In the genomic region with DNA sequence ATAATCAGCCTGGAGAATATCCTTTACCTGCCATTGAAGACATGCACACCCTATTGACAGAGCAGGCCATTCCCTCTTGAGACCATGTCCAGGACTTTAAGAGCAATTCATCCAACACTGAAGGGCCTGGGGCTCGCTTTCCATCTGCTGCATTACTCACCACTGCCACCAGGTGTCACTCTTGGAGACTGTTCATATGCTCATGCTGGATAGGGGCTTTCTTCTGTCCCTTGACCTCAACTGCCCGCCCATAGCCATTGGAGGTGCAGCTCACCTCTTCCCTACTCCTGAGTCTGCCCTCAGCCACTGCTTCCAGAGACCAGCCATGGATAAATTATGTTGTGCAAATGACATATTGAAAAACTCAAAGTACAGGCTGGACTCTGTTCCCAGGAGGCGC, we compare ENCODE assay signal across 7 mouse cellular contexts.
DNase-seq lines count a peak whose midpoint lies in the region; ATAC-seq and TF ChIP-seq lines count a peak whose summit lies in the region.

No protein-coding gene starts in this region.

- no peak overlapping the region for H3K9ac ChIP-seq in liver, adult 2 months (ENCODE audit: low read depth, low read length)
- H3K9ac ChIP-seq in liver, embryonic 12.5 days, result no peak overlapping the region
- no peak overlapping the region for H3K9ac ChIP-seq in heart, postnatal 0 days (replicated peaks; ENCODE audit: low read depth, low read length)

- intact Hi-C loops in left cerebral cortex, postnatal 14 days (cut with DNase I), result no loop called here

- H3K4me1 ChIP-seq in liver, adult 2 months (ENCODE audit: control insufficient read depth, insufficient read depth, low read length), result no peaks in the 10 kb centered on the region
- no peaks in the 10 kb centered on the region for H3K4me1 ChIP-seq in liver, embryonic 12.5 days
- H3K4me1 ChIP-seq in cerebellum, adult 2 months (ENCODE audit: control insufficient read depth, insufficient read depth, low read length), result peaks cover 8% of the 10 kb centered on the region
- H3K4me1 ChIP-seq in heart, postnatal 0 days (ENCODE audit: control insufficient read depth, insufficient read depth), result no peaks in the 10 kb centered on the region
- H3K4me1 ChIP-seq in olfactory bulb, adult 2 months (ENCODE audit: control insufficient read depth, insufficient read depth, low read length), result no peaks in the 10 kb centered on the region

- no peak overlapping the region for H3K4me3 ChIP-seq in liver, adult 2 months (ENCODE audit: insufficient read depth, low read depth, low read length)
- H3K4me3 ChIP-seq in liver, embryonic 12.5 days, result no peak overlapping the region
- H3K4me3 ChIP-seq in cerebellum, adult 2 months (replicated peaks; ENCODE audit: insufficient read depth, low read depth, low read length), result no peak overlapping the region
- H3K4me3 ChIP-seq in heart, postnatal 0 days (ENCODE audit: low read depth, low read length), result no peak overlapping the region
- no peak overlapping the region for H3K4me3 ChIP-seq in olfactory bulb, adult 2 months (ENCODE audit: insufficient read depth, low read depth, low read length)

- ATAC-seq in liver, embryonic 12.5 days, result no peak
- ATAC-seq in Patski, result no peak
- ATAC-seq in heart, postnatal 0 days (ENCODE audit: insufficient read depth, low read depth), result no peak

- peak; percentile 29 for DNase-seq in liver, adult 2 months (ENCODE audit: extremely low read depth, low read depth, low spot score)
- no peak for DNase-seq in Patski (ENCODE audit: low read depth, low spot score)
- DNase-seq in cerebellum, adult 2 months, result peak; percentile 41 to 67
- DNase-seq in heart, postnatal 0 days (ENCODE audit: low spot score), result peak; percentile 30
- peak; percentile 42 to 70 for DNase-seq in left cerebral cortex, postnatal 14 days (ENCODE audit: low spot score in 2 of 2)

- no peaks in the 10 kb centered on the region for H3K9me3 ChIP-seq in liver, embryonic 12.5 days (replicated peaks)
- H3K9me3 ChIP-seq in heart, postnatal 0 days (replicated peaks; ENCODE audit: control insufficient read depth, low read length), result no peaks in the 10 kb centered on the region

- WGBS in liver, adult 2 months, result 34% methylated on average over 3 of the region's 3 CpGs
- WGBS in liver, embryonic 12.5 days (ENCODE audit: insufficient replicate concordance), result 33% methylated on average over 3 of the region's 3 CpGs
- WGBS in cerebellum, adult 2 months, result 60% methylated on average over 3 of the region's 3 CpGs
- WGBS in heart, postnatal 0 days, result 39% methylated on average over 3 of the region's 3 CpGs
- WGBS in olfactory bulb, adult 2 months, result 47% methylated on average over 3 of the region's 3 CpGs

- TF ChIP-seq EP300 in heart, postnatal 0 days (IDR thresholded peaks at IDR 0.05; ENCODE audit: low read depth), result no peak

- CTCF ChIA-PET in Patski (lab: Charles Lee), result interaction anchor here (0.6 to 1.9 kb wide), 4 partner anchors 15 to 87 kb away, joined by 3 to 6 read pairs (median 3); no protein-coding TSS in a partner anchor

- H3K79me2 ChIP-seq in liver, adult 2 months (ENCODE audit: control insufficient read depth, insufficient read depth, low read length), result no peaks in the 10 kb centered on the region

- no peaks in the 10 kb centered on the region; the same call in 1 of the 2 replicates for H3K27me3 ChIP-seq in liver, adult 2 months (ENCODE audit: control insufficient read depth, insufficient read depth, low read length)
- peaks cover 22% of the 10 kb centered on the region; the same call in 1 of the 2 replicates for H3K27me3 ChIP-seq in liver, embryonic 12.5 days (replicated peaks)
- no peaks in the 10 kb centered on the region for H3K27me3 ChIP-seq in Patski
- no peaks in the 10 kb centered on the region for H3K27me3 ChIP-seq in cerebellum, adult 2 months (ENCODE audit: control insufficient read depth, insufficient read depth, low read length)
- H3K27me3 ChIP-seq in heart, postnatal 0 days (ENCODE audit: control insufficient read depth, insufficient read depth, low read length), result peaks cover 5% of the 10 kb centered on the region; the same call in 1 of the 2 replicates

- TF ChIP-seq POLR2A in liver, adult 2 months (IDR thresholded peaks at IDR 0.05; ENCODE audit: extremely low read depth, insufficient read depth, low read length), result no peak
- no peak for TF ChIP-seq POLR2A in cerebellum, adult 2 months (IDR thresholded peaks at IDR 0.05; ENCODE audit: borderline replicate concordance, insufficient read depth, low read length)
- TF ChIP-seq POLR2A in olfactory bulb, adult 2 months (IDR thresholded peaks at IDR 0.05; ENCODE audit: insufficient read depth, low read depth, low read length), result no peak

- no peak overlapping the region for H3K27ac ChIP-seq in liver, adult 2 months (replicated peaks; ENCODE audit: insufficient read depth, low read depth, low read length)
- no peak overlapping the region for H3K27ac ChIP-seq in liver, embryonic 12.5 days
- no peak overlapping the region for H3K27ac ChIP-seq in cerebellum, adult 2 months (ENCODE audit: insufficient read depth, low read length)
- no peak overlapping the region for H3K27ac ChIP-seq in heart, postnatal 0 days (ENCODE audit: low read depth)
- no peak overlapping the region for H3K27ac ChIP-seq in olfactory bulb, adult 2 months (ENCODE audit: insufficient read depth, low read depth, low read length)

- no peak overlapping the region for H3K4me2 ChIP-seq in liver, embryonic 12.5 days
- H3K4me2 ChIP-seq in heart, postnatal 0 days (ENCODE audit: low read depth, low read length), result no peak overlapping the region

- in situ Hi-C loops in Patski (cut with MboI; ENCODE audit: low pct_unique_long_range_greater_than_20kb), result no loop called here

- H3K36me3 ChIP-seq in liver, adult 2 months (ENCODE audit: control insufficient read depth, insufficient read depth, low read length), result no peaks in the 10 kb centered on the region
- H3K36me3 ChIP-seq in liver, embryonic 12.5 days, result no peaks in the 10 kb centered on the region
- no peaks in the 10 kb centered on the region for H3K36me3 ChIP-seq in heart, postnatal 0 days (replicated peaks; ENCODE audit: control insufficient read depth, insufficient read depth, low read length)

- POLR2A ChIA-PET in Patski (lab: Charles Lee), result no interaction called here

- TF ChIP-seq CTCF in liver, adult 2 months (IDR thresholded peaks at IDR 0.05; ENCODE audit: low read depth, low read length), result peak; percentile 77
- peak; percentile 80 for TF ChIP-seq CTCF in Patski (IDR thresholded peaks at IDR 0.05)
- TF ChIP-seq CTCF in cerebellum, adult 2 months (IDR thresholded peaks at IDR 0.05; ENCODE audit: borderline replicate concordance, insufficient read depth, low read depth, low read length), result peak; percentile 77
- TF ChIP-seq CTCF in heart, postnatal 0 days (IDR thresholded peaks at IDR 0.05; ENCODE audit: low read depth), result peak; percentile 79
- peak; percentile 50; the same call in 1 of the 2 replicates for TF ChIP-seq CTCF in olfactory bulb, adult 2 months (IDR thresholded peaks at IDR 0.05; ENCODE audit: insufficient read depth, low read depth, low read length)
